Mouse (Mus musculus) MEL (cell line): Measurements from ENCODE around the gene Lpar3. TPM values are rescaled to one million over a fixed set of nuclear protein-coding genes. Genes with fewer than 3 reads are reported as not detected.

Experiments
- DNase-seq: peaks from one replicate; pipeline ENCODE4 v3.0.0; 2011; ENCODE audit warnings: low read depth, low spot score
- H3K27ac ChIP-seq: 2 replicates; pipeline ENCODE4 v1.5.1; 2012; ENCODE audit warnings: low read depth, mild to moderate bottlenecking, control low read depth, low read length, moderate library complexity; ENCODE audit not compliant: control insufficient read depth
- H3K27me3 ChIP-seq, 2 experiments: fragments of 150-350 bp in 1 of 2; sonication (generic) in 1 of 2; 2 replicates each; pipeline ENCODE4 v1.6.1; 2012; ENCODE audit warnings: low read length in 2 of 2, mild to moderate bottlenecking in 2 of 2, improper control_type of control experiment in 1 of 2, moderate library complexity in 1 of 2; ENCODE audit not compliant: insufficient read depth in 2 of 2, control insufficient read depth in 1 of 2
- H3K36me3 ChIP-seq, 2 experiments: 2 replicates each; pipeline ENCODE4 v1.6.1; 2012 to 2014; ENCODE audit warnings: low read length in 2 of 2, improper control_type of control experiment in 1 of 2, inconsistent platforms in 1 of 2, mild to moderate bottlenecking in 1 of 2; ENCODE audit not compliant: insufficient read depth in 2 of 2, control insufficient read depth in 1 of 2
- H3K4me1 ChIP-seq, 2 experiments: fragments of 150-350 bp in 1 of 2; sonication (generic) in 1 of 2; 2 replicates each; pipeline ENCODE4 v1.6.1; 2012; ENCODE audit warnings: low read length in 2 of 2, improper control_type of control experiment in 1 of 2, mild to moderate bottlenecking in 1 of 2; ENCODE audit not compliant: insufficient read depth in 2 of 2, control insufficient read depth in 1 of 2
- H3K4me3 ChIP-seq, 2 experiments: fragments of 150-350 bp in 1 of 2; sonication (generic) in 1 of 2; 2 replicates each; pipeline ENCODE4 v1.5.1; 2012; ENCODE audit warnings: low read depth in 2 of 2, low read length in 2 of 2, mild to moderate bottlenecking in 2 of 2, moderate library complexity in 2 of 2, control low read depth in 1 of 2, improper control_type of control experiment in 1 of 2; ENCODE audit not compliant: control insufficient read depth in 1 of 2, insufficient read depth in 1 of 2
- H3K79me2 ChIP-seq: 2 replicates; pipeline ENCODE4 v1.6.1; 2012; ENCODE audit warnings: mild to moderate bottlenecking, low read length, moderate library complexity; ENCODE audit not compliant: control insufficient read depth, poor library complexity, insufficient read depth
- H3K9ac ChIP-seq: 2 replicates; pipeline ENCODE4 v1.6.1; 2012; ENCODE audit warnings: low read depth, mild to moderate bottlenecking, control low read depth, low read length, moderate library complexity; ENCODE audit not compliant: control insufficient read depth, poor library complexity, severe bottlenecking
- H3K9me3 ChIP-seq: fragments of 150-350 bp; sonication (generic); replicated peaks from 2 replicates; pipeline ENCODE4 v1.6.1; 2012; ENCODE audit warnings: mild to moderate bottlenecking, low read length, improper control_type of control experiment, moderate library complexity; ENCODE audit not compliant: insufficient read depth
- BHLHE40 ChIP-seq: IDR thresholded peaks from 2 replicates; pipeline ENCODE4 v1.6.1; 2012; ENCODE audit warnings: low read depth, mild to moderate bottlenecking, inconsistent platforms, low read length, improper control_type of control experiment, borderline replicate concordance
- CHD1 ChIP-seq: IDR thresholded peaks from 2 replicates; pipeline ENCODE4 v1.6.1; 2012; ENCODE audit warnings: low read depth, mild to moderate bottlenecking, inconsistent platforms, low read length, improper control_type of control experiment
- ELF1 ChIP-seq: IDR thresholded peaks from 2 replicates; pipeline ENCODE4 v1.6.1; 2014; ENCODE audit warnings: low read depth, mild to moderate bottlenecking, inconsistent platforms, low read length, improper control_type of control experiment, moderate library complexity
- EP300 ChIP-seq, 2 experiments: IDR thresholded peaks; 2 replicates each; pipeline ENCODE4 v1.6.1; 2011; ENCODE audit warnings: improper control_type of control experiment in 2 of 2, low read length in 2 of 2, low read depth in 1 of 2, mild to moderate bottlenecking in 1 of 2
- JUND ChIP-seq: IDR thresholded peaks from 2 replicates; pipeline ENCODE4 v1.6.1; 2011; ENCODE audit warnings: low read depth, mild to moderate bottlenecking, improper control_type of control experiment, low read length
- MAX ChIP-seq: IDR thresholded peaks from 2 replicates; pipeline ENCODE4 v1.6.1; 2011; ENCODE audit warnings: low read length, improper control_type of control experiment
- MEF2A ChIP-seq: IDR thresholded peaks from 2 replicates; pipeline ENCODE4 v1.6.1; 2014; ENCODE audit warnings: low read depth, mild to moderate bottlenecking, inconsistent platforms, low read length, improper control_type of control experiment; ENCODE audit not compliant: poor library complexity, insufficient replicate concordance, severe bottlenecking; ENCODE audit errors: extremely low read depth
- MYB ChIP-seq: IDR thresholded peaks from 2 replicates; pipeline ENCODE4 v1.6.1; 2011; ENCODE audit warnings: mild to moderate bottlenecking, low read depth, low read length, improper control_type of control experiment
- NRF1 ChIP-seq: IDR thresholded peaks from 2 replicates; pipeline ENCODE4 v1.6.1; 2014; ENCODE audit warnings: low read depth, mild to moderate bottlenecking, inconsistent platforms, low read length, improper control_type of control experiment, moderate library complexity; ENCODE audit not compliant: poor library complexity, insufficient read depth, severe bottlenecking
- POLR2A ChIP-seq, 2 experiments: IDR thresholded peaks; 2 replicates each; pipeline ENCODE4 v1.6.1; 2011 to 2012; ENCODE audit warnings: low read length in 2 of 2, mild to moderate bottlenecking in 2 of 2, control low read depth in 1 of 2, improper control_type of control experiment in 1 of 2, low read depth in 1 of 2, moderate library complexity in 1 of 2; ENCODE audit not compliant: control insufficient read depth in 1 of 2, insufficient read depth in 1 of 2, poor library complexity in 1 of 2
- POLR2AphosphoS2 ChIP-seq: IDR thresholded peaks from 2 replicates; pipeline ENCODE4 v1.6.1; 2011; ENCODE audit warnings: low read length, improper control_type of control experiment
- POLR2AphosphoS5 ChIP-seq: IDR thresholded peaks from 2 replicates; pipeline ENCODE4 v1.6.1; 2012; ENCODE audit warnings: low read depth, borderline replicate concordance, mild to moderate bottlenecking, inconsistent platforms, low read length, moderate library complexity, mixed read lengths
- RAD21 ChIP-seq: IDR thresholded peaks from 2 replicates; pipeline ENCODE4 v1.6.1; 2011; ENCODE audit warnings: mild to moderate bottlenecking, low read depth, low read length, improper control_type of control experiment
- RCOR1 ChIP-seq: IDR thresholded peaks from 2 replicates; pipeline ENCODE4 v1.6.1; 2012; ENCODE audit warnings: low read depth, mild to moderate bottlenecking, inconsistent platforms, low read length, improper control_type of control experiment
- SMC3 ChIP-seq: IDR thresholded peaks from 2 replicates; pipeline ENCODE4 v1.6.1; 2011; ENCODE audit warnings: low read depth, low read length, improper control_type of control experiment
- TAL1 ChIP-seq: IDR thresholded peaks from 2 replicates; pipeline ENCODE4 v1.6.1; 2012; ENCODE audit warnings: mild to moderate bottlenecking, inconsistent platforms, low read length, moderate library complexity, mixed read lengths
- TCF12 ChIP-seq: IDR thresholded peaks from 2 replicates; pipeline ENCODE4 v1.6.1; 2014; ENCODE audit warnings: low read depth, mild to moderate bottlenecking, inconsistent platforms, low read length, improper control_type of control experiment, moderate library complexity
- USF1 ChIP-seq: IDR thresholded peaks from 2 replicates; pipeline ENCODE4 v1.6.1; 2014; ENCODE audit warnings: low read depth, mild to moderate bottlenecking, inconsistent platforms, low read length, improper control_type of control experiment, moderate library complexity
- ZKSCAN1 ChIP-seq: IDR thresholded peaks from 2 replicates; pipeline ENCODE4 v1.6.1; 2012; ENCODE audit warnings: low read depth, mild to moderate bottlenecking, inconsistent platforms, low read length, improper control_type of control experiment, moderate library complexity
- ZMIZ1 ChIP-seq: IDR thresholded peaks from 2 replicates; pipeline ENCODE4 v1.6.1; 2012; ENCODE audit warnings: low read depth, mild to moderate bottlenecking, inconsistent platforms, low read length, improper control_type of control experiment, moderate library complexity
- polyA plus RNA-seq, 2 experiments: library from polyadenylated mRNA; stranded (reverse) in 1 of 2; unstranded in 1 of 2; fragments of >175 nt in 1 of 2; fragments of >200 nt in 1 of 2; gene quantifications; 2 replicates each; pipeline versions ENCODE4 v1.2.1 to v1.2.4; 2012; ENCODE audit warnings: low replicate concordance in 2 of 2, low read depth in 1 of 2; ENCODE audit not compliant: insufficient read length in 2 of 2, insufficient read depth in 1 of 2, missing spikeins in 1 of 2
- total RNA-seq: library from RNA; depleted of rRNA; stranded (reverse); fragments of 300-350 nt; gene quantifications from 2 replicates; pipeline ENCODE4 v1.2.3, GENCODE M21; 2012

Lpar3 gene
- total and polyA plus RNA-seq, 3 experiments: not detected

GRCm38 (mm10) chr3:146303194-146303593 lies 82.4 kb downstream of the Lpar3 start:
- no peak overlapping the region for H3K4me3 ChIP-seq
- H3K27me3 ChIP-seq: no peaks in the 10 kb centered on the region
- DNase-seq: no peak
- H3K27ac ChIP-seq: no peak overlapping the region
- no peaks in the 10 kb centered on the region for H3K36me3 ChIP-seq
- no peaks in the 10 kb centered on the region for H3K4me1 ChIP-seq
- H3K9me3 ChIP-seq: no peaks in the 10 kb centered on the region
- H3K79me2 ChIP-seq: no peaks in the 10 kb centered on the region
- H3K9ac ChIP-seq: no peak overlapping the region
- TF ChIP-seq ZKSCAN1: no peak
- TF ChIP-seq EP300 (IDR thresholded peaks at IDR 0.05; ENCODE audit: low read depth in 1 of 2, low read length in 2 of 2): no peak
- TF ChIP-seq RAD21: no peak
- no peak for TF ChIP-seq BHLHE40
- TF ChIP-seq MYB: no peak
- no peak for TF ChIP-seq ZMIZ1
- no peak for TF ChIP-seq JUND
- TF ChIP-seq MEF2A: no peak
- no peak for TF ChIP-seq SMC3
- no peak for TF ChIP-seq USF1
- no peak for TF ChIP-seq ELF1
- TF ChIP-seq POLR2AphosphoS2: no peak

- no peaks in the 10 kb centered on the region for H3K79me2 ChIP-seq
Measured at GRCm38 (mm10) chr3:146304556-146305405, 84.0 kb downstream of the Lpar3 start.

GRCm38 (mm10) chr3:146307341-146307740 lies 86.6 kb downstream of the Lpar3 start:
- TF ChIP-seq POLR2A (IDR thresholded peaks at IDR 0.05; ENCODE audit: control insufficient read depth in 1 of 2, insufficient read depth in 1 of 2, low read depth in 1 of 2, low read length in 2 of 2, poor library complexity in 1 of 2) (no peak), JUND (no peak), ZKSCAN1 (no peak), NRF1 (no peak), SMC3 (no peak), TCF12 (no peak), CHD1 (no peak), MAX (no peak)
- Histone ChIP-seq H3K4me1 (no peaks in the 10 kb centered on the region), H3K9ac (no peak overlapping the region), H3K9me3 (no peaks in the 10 kb centered on the region), H3K27me3 (peaks cover 0 to 2% of the 10 kb centered on the region in 2 experiments; a peak in 2 of 4 replicates), H3K4me3 (no peak overlapping the region), H3K36me3 (no peaks in the 10 kb centered on the region), H3K27ac (no peak overlapping the region), H3K79me2 (no peaks in the 10 kb centered on the region)
- DNase-seq: no peak

More at GRCm38 (mm10) chr3:146304556-146305405, 84.0 kb downstream of the Lpar3 start:
- no peak overlapping the region for H3K4me3 ChIP-seq
- TF ChIP-seq POLR2AphosphoS2: no peak
- no peak for TF ChIP-seq POLR2AphosphoS5
- TF ChIP-seq RCOR1: no peak
- no peak for TF ChIP-seq TAL1
- no peak for TF ChIP-seq ELF1
- TF ChIP-seq, all 39 proteins: peak for 0
- Histone ChIP-seq H3K27me3 (peaks cover 0 to 2% of the 10 kb centered on the region in 2 experiments; a peak in 1 of 4 replicates), H3K9ac (no peak overlapping the region), H3K9me3 (no peaks in the 10 kb centered on the region), H3K4me1 (no peaks in the 10 kb centered on the region), H3K27ac (no peak overlapping the region), H3K36me3 (no peaks in the 10 kb centered on the region)
- DNase-seq: no peak
